Mouse (Mus musculus) thymus, adult 2 months (tissue): ENCODE measurements around the gene Gphn.

Experiments used
- CTCF ChIP-seq: fragments of 200-500 bp; IDR thresholded peaks from 2 replicates; pipeline ENCODE4 v1.5.1; 2012; ENCODE audit warnings: mild to moderate bottlenecking, control low read depth, low read length, moderate library complexity, borderline replicate concordance; ENCODE audit not compliant: control insufficient read depth, poor library complexity, insufficient read depth; ENCODE audit errors: extremely low read depth
- POLR2A ChIP-seq: fragments of 200-500 bp; IDR thresholded peaks from 2 replicates; pipeline ENCODE4 v1.6.1; 2012; ENCODE audit warnings: mild to moderate bottlenecking, low read length, control low read depth, moderate library complexity; ENCODE audit not compliant: control insufficient read depth, poor library complexity, insufficient read depth; ENCODE audit errors: extremely low read depth

DNA sequence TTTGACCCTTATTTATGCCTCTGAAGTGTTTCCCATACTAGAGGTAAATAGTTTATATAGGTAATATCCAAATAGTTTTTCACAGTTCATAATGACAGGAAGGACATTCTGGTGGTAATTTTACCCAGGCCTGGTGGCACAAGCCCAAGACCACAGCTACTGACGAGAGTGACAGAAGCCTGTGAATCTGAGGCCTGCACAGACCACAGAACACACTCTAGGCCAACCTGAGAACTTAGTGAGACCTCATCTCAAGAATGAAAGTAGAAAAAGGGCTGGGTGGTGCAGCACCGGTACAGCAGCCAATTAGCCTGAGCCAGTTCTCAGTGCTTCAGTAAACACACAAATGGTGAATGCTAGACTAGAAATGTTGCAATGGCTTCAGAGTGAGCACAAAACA lies 491.6 kb downstream of the Gphn start:
- no peak for TF ChIP-seq CTCF
- TF ChIP-seq POLR2A: no peak
